Mouse (Mus musculus): ENCODE data around the gene Ogfod3. TPM values are rescaled to one million over a fixed set of nuclear protein-coding genes. Genes with fewer than 3 reads are reported as not detected.

The Ogfod3 gene
- polyA plus RNA-seq (2012; rRNA removed) = 6.2 and 7.4 TPM in 2 replicates

GRCm38 (mm10) chr11:121204161-121205006 lies at the start of gene Ogfod3, which contains the start of gene Hexdc:
Gene Ogfod3 (minus strand): TSS chr11:121204711.
Gene Hexdc (plus strand): TSS chr11:121204433.
- Histone ChIP-seq H3K36me3 (ENCODE audit: control insufficient read depth, insufficient read depth, low read length) (no peaks in the 10 kb centered on the region), H3K4me3 (ENCODE audit: control insufficient read depth, insufficient read depth, low read length) (peak within 1 kb of the TSS; percentile 91), H3K27ac (ENCODE audit: control insufficient read depth, insufficient read depth, low read length) (no peak within 1 kb of the TSS), H3K27me3 (ENCODE audit: control insufficient read depth, insufficient read depth, low read length) (no peaks in the 10 kb centered on the region), H3K4me1 (replicated peaks; ENCODE audit: control insufficient read depth, insufficient read depth, low read length) (peaks cover 5% of the 10 kb centered on the region)
- peak; percentile 97 for DNase-seq
- WGBS = under 1% methylated on average over 70 of the region's 70 CpGs
- peak; percentile 41; the same call in 1 of the 2 replicates for TF ChIP-seq POLR2A (IDR thresholded peaks at IDR 0.05; ENCODE audit: control insufficient read depth, extremely low read depth, insufficient read depth, low read length, poor library complexity)
- TF ChIP-seq CTCF (IDR thresholded peaks at IDR 0.05; ENCODE audit: borderline replicate concordance, control insufficient read depth, extremely low read depth, insufficient read depth, low read length, poor library complexity) = peak; percentile 59; the same call in 1 of the 2 replicates

- H3K27ac ChIP-seq (ENCODE audit: control insufficient read depth, insufficient read depth, low read length) = no peak overlapping the region
- TF ChIP-seq CTCF (IDR thresholded peaks at IDR 0.05; ENCODE audit: borderline replicate concordance, control insufficient read depth, extremely low read depth, insufficient read depth, low read length, poor library complexity) (no peak), POLR2A (IDR thresholded peaks at IDR 0.05; ENCODE audit: control insufficient read depth, extremely low read depth, insufficient read depth, low read length, poor library complexity) (no peak)
- H3K36me3 ChIP-seq (ENCODE audit: control insufficient read depth, insufficient read depth, low read length) = peaks cover 96% of the 10 kb centered on the region
- no peak overlapping the region for H3K4me3 ChIP-seq (ENCODE audit: control insufficient read depth, insufficient read depth, low read length)
- H3K4me1 ChIP-seq (replicated peaks; ENCODE audit: control insufficient read depth, insufficient read depth, low read length) = no peaks in the 10 kb centered on the region
- H3K27me3 ChIP-seq (ENCODE audit: control insufficient read depth, insufficient read depth, low read length) = no peaks in the 10 kb centered on the region
- WGBS = 98% methylated on average over 8 of the region's 8 CpGs
- no peak for DNase-seq
These were observed 45.7 kb upstream of the Ogfod3 start for GRCm38 (mm10) chr11:121250196-121250595.

- peaks cover 38% of the 10 kb centered on the region for H3K36me3 ChIP-seq (ENCODE audit: control insufficient read depth, insufficient read depth, low read length)
- 96% methylated on average over 2 of the region's 2 CpGs for WGBS
- H3K4me1 ChIP-seq (replicated peaks; ENCODE audit: control insufficient read depth, insufficient read depth, low read length) = peaks cover 9% of the 10 kb centered on the region
- H3K4me3 ChIP-seq (ENCODE audit: control insufficient read depth, insufficient read depth, low read length) = no peak overlapping the region
- no peak overlapping the region for H3K27ac ChIP-seq (ENCODE audit: control insufficient read depth, insufficient read depth, low read length)
- DNase-seq = no peak
- H3K27me3 ChIP-seq (ENCODE audit: control insufficient read depth, insufficient read depth, low read length) = no peaks in the 10 kb centered on the region
- no peak for TF ChIP-seq POLR2A (IDR thresholded peaks at IDR 0.05; ENCODE audit: control insufficient read depth, extremely low read depth, insufficient read depth, low read length, poor library complexity)
- TF ChIP-seq CTCF (IDR thresholded peaks at IDR 0.05; ENCODE audit: borderline replicate concordance, control insufficient read depth, extremely low read depth, insufficient read depth, low read length, poor library complexity) = no peak
These were observed 35.2 kb upstream of the Ogfod3 start for GRCm38 (mm10) chr11:121239669-121240068.

GRCm38 (mm10) chr11:121237345-121238128 lies 33.0 kb upstream of the Ogfod3 start:
- Histone ChIP-seq H3K36me3 (ENCODE audit: control insufficient read depth, insufficient read depth, low read length) (peaks cover 20% of the 10 kb centered on the region), H3K27ac (ENCODE audit: control insufficient read depth, insufficient read depth, low read length) (peak overlapping the region; percentile 79), H3K4me3 (ENCODE audit: control insufficient read depth, insufficient read depth, low read length) (peak overlapping the region; percentile 96), H3K4me1 (replicated peaks; ENCODE audit: control insufficient read depth, insufficient read depth, low read length) (peaks cover 9% of the 10 kb centered on the region), H3K27me3 (ENCODE audit: control insufficient read depth, insufficient read depth, low read length) (no peaks in the 10 kb centered on the region)
- 1% methylated on average over 28 of the region's 28 CpGs for WGBS
- no peak for DNase-seq
- TF ChIP-seq CTCF (IDR thresholded peaks at IDR 0.05; ENCODE audit: borderline replicate concordance, control insufficient read depth, extremely low read depth, insufficient read depth, low read length, poor library complexity) = no peak; the same call in 1 of the 2 replicates
- no peak for TF ChIP-seq POLR2A (IDR thresholded peaks at IDR 0.05; ENCODE audit: control insufficient read depth, extremely low read depth, insufficient read depth, low read length, poor library complexity)

GRCm38 (mm10) chr11:121236564-121237344 lies 32.2 kb upstream of the Ogfod3 start, which contains the start of gene Narf:
Gene Narf (plus strand): TSS chr11:121237253.
- TF ChIP-seq CTCF (IDR thresholded peaks at IDR 0.05; ENCODE audit: borderline replicate concordance, control insufficient read depth, extremely low read depth, insufficient read depth, low read length, poor library complexity) (peak; percentile 51), POLR2A (IDR thresholded peaks at IDR 0.05; ENCODE audit: control insufficient read depth, extremely low read depth, insufficient read depth, low read length, poor library complexity) (peak; percentile 85; the same call in 1 of the 2 replicates)
- Histone ChIP-seq H3K27me3 (ENCODE audit: control insufficient read depth, insufficient read depth, low read length) (no peaks in the 10 kb centered on the region), H3K4me1 (replicated peaks; ENCODE audit: control insufficient read depth, insufficient read depth, low read length) (peaks cover 7% of the 10 kb centered on the region), H3K4me3 (ENCODE audit: control insufficient read depth, insufficient read depth, low read length) (peak within 1 kb of the TSS; percentile 96), H3K27ac (ENCODE audit: control insufficient read depth, insufficient read depth, low read length) (peak within 1 kb of the TSS; percentile 81), H3K36me3 (ENCODE audit: control insufficient read depth, insufficient read depth, low read length) (peaks cover 12% of the 10 kb centered on the region; the same call in 1 of the 2 replicates)
- peak; percentile 99 for DNase-seq
- under 1% methylated on average over 50 of the region's 50 CpGs for WGBS
